Mouse (Mus musculus): ENCODE results near the gene Hyls1.
"Not testable (repeated sequence)": the region's sequence is repeated elsewhere in the genome, so short reads cannot be mapped to it uniquely, and the experiment has no call there.

Hyls1 gene

GRCm38 (mm10) chr9:35569571-35570534 is at the start of gene Hyls1, which contains the start of gene Pate2:
Gene Hyls1, minus strand, starts transcription at chr9:35570398.
Gene Pate2, plus strand, starts transcription at chr9:35570284.
- peak; percentile 91 to 96 for DNase-seq

DNA sequence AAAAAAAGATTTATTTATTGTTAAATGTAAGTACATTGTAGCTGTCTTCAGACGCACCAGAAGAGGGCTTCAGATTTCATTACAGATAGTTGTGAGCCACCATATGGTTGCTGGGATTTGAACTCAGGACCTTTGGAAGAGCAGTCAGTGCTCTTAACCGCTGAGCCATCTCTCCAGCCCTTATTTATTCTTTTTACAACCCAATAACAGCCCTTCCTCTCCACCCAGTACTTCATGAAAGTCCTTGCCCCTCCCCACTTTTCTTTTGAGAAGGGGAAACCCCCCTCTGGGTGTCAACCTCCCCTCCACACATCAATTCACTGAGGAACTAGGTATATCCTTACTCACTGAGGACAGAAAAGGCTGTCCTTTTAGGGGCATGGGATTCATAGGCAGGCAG is 46.6 kb upstream of the Hyls1 start:
- DNase-seq, result not testable (repeated sequence)

- DNase-seq, result no peak
Observed at GRCm38 (mm10) chr9:35614005-35614404, 43.8 kb upstream of the Hyls1 start.

GRCm38 (mm10) chr9:35611841-35612240 is 41.6 kb upstream of the Hyls1 start, which contains the start of gene Pate4:
Gene Pate4, minus strand, starts transcription at chr9:35611941.
- no peak for DNase-seq

- no peak for DNase-seq
Observed at GRCm38 (mm10) chr9:35607647-35608405, 37.6 kb upstream of the Hyls1 start.

DNA sequence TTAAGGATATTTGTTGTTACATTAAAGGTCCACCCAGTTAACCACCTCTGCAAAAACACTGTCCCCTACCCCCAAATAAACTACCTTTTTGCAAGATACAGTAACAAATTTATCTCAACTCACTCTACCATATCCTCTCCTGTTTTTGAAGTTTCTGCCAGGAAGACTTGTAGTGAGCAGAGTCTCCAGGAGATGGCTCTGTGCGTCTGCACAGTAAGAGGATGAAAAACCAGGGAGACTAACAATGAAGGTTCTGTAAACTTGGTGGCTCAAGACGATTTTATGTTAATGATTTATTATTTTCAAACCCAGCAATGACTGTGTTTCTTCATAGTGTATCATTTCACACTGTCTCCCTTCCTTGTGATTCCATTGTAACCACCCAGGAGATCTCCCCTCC is 22.7 kb upstream of the Hyls1 start:
- no peak for DNase-seq

GRCm38 (mm10) chr9:35587674-35588073 is 17.5 kb upstream of the Hyls1 start:
- DNase-seq, result no peak

DNA sequence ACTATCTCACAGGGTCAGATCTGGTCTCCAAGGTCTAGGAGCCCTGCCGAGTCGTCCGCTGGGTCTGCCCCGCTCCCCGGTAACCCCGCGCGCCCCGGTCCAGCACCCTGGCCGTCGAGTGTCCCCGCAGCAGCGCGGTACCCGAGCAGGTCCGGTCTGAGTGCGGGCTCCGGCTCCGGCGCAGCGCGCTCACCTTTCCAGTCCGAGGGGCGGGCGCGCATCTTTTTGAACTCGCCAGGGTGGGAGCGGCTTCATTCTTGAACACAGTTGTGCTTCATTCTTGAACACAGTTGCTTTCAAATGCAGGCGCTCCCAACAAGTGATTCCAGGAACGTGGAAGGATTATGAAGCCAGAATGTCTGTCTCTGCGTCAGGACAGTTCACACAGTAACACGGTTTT is 4.2 kb upstream of the Hyls1 start:
- no peak for DNase-seq

- DNase-seq, result no peak
Observed at GRCm38 (mm10) chr9:35570663-35571062, 465 bp upstream of the Hyls1 start.

DNA sequence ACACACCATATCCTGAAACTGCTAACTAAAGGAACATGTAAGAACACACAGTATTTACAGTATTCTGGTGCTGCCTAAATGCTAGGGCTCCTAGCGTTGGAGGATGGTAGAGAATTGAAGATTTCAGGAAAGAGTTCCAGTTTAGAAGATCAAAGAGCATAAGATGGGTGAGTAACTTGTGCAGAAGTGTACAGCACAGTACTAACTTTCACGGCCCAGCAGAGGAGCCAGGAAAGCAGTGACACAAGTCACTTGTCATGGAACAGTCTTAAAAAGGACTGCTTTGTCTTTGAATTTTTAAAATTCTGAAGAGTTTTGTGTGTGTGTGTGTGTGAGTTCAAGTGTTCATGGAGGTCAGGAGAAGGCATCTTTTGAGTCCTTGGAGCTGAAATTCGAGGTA is 2.2 kb downstream of the Hyls1 start:
- DNase-seq, result no peak

GRCm38 (mm10) chr9:35564536-35565240 is 5.5 kb downstream of the Hyls1 start:
- no peak for DNase-seq

DNA sequence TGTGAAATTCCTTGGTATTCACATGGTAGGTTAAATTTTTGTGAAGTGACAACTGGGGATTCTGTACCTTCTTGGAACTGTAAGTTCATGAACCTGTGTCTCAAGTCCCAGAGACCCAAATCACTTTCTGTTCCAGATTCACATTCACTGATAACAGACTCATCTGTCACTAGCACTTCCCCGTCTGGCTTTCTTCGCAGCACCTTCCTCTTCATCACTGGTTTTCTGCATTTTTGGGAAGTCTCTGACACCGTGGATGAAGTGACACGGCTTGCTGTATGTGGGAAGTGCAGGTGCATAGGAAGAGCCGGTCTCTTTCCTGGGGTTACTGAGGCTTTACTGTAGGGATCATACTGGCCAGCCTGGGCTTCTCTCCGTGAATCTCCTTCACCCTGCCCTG is 8.6 kb downstream of the Hyls1 start:
- DNase-seq, result no peak

- no peak for DNase-seq
Observed at GRCm38 (mm10) chr9:35561076-35561475, 9.1 kb downstream of the Hyls1 start.

DNA sequence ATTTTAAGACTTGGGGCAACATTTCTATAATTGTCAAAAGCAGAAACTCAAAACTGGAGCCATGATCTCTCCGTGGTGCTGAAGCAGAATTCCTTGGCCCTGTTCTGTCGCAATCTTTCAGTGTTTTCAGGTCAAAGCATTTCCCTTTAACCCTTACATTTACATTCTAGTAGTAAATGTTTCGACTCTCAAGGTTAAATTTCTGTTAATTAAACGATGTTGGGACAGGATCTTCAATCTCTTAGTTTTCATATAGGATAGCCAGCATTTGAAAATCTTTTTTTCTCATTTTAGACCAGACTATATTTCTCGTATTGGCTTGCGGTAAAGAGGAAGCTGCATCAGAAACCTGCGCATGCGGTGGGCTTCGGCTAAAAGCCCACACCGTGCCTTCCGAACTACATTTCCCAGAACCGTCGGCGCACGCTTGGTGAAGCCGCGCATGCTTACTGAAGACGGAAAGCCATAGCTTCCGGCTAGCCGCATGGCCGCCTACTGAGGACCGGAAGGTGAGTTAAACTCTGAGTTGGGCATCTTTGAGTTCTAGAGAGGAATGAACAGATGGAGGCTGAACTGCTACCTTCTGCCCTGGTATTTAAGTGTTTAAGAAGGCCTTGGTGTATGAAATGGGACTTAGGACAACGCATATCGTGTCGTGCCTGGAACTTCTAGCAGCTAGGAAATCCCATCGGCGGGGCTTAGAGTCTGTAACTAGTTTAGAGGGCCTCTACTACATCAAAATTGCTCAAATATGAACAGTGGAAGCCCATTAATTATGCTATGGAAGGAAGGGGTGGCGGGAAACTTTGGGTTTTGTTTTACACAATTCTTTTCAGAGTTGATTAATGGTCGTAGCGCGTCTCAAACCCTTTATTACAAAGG is 10.9 kb downstream of the Hyls1 start:
- DNase-seq, result peak; percentile 72 to 80

DNA sequence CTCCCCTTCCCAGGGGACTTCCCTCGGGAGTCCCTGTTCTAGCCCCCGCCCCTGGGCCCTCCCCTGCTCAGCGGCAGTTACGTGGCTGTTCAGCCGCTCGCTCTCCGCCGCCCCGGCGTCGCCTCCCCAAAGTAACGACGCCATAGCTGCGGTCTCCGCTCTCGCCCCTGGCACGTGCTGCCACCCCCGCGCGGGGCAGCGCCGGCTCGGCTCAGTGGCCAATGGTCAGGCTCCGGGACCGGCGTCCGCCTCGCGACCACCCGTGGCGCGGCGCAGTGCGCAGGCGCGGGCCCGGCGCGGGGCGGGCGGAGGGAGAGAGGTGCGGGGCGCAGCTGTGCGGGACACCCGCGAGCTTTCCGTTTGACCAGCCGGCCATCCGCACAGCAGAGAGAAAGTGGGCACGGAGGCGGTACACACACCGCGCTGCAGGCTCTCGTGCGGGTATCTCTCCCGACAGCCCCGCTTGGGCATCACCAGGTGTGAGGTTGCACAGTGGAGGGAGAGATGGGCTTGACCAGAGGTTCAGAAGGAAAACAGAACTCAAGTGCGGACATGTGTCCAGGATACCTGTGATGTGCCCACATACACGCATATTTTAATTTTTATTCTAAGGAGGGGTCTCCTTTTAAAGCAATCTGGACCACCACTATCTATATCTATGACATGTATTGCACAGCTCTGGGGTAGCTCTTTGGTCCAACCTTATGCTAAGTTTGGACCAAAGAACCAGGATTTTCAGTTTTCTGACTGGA is 11.8 kb downstream of the Hyls1 start, which contains the start of the genes Ddx25 and Pus3:
Gene Ddx25, minus strand, starts transcription at position 272 of the 752 bp plus-strand sequence.
Gene Pus3, plus strand, starts transcription at position 339 of the 752 bp plus-strand sequence.
- peak; percentile 27 to 32 for DNase-seq

GRCm38 (mm10) chr9:35556494-35557102 is 13.6 kb downstream of the Hyls1 start:
- no peak for DNase-seq

GRCm38 (mm10) chr9:35548455-35548854 is 21.7 kb downstream of the Hyls1 start:
- no peak for DNase-seq

DNA sequence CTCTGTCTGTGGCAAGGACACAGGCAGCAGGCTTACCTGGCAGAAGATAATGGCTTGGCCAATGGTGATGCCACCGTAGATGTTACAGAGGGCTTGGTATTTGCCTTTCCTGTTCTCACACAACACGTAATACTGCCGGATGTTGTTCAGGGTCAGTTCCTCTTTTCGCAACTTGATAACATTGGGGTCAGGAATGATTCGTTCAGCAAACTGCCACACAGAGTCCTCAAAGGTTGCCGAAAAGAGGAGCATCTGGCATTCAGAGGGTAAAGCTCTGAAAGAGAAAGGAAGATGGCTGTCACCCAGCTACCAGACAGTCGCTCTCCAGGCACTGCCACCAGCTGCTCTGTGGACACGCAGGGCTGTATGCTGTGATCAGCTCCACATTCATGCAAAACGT is 23.5 kb downstream of the Hyls1 start:
- DNase-seq, result no peak

- no peak for DNase-seq
Observed at GRCm38 (mm10) chr9:35545704-35546103, 24.5 kb downstream of the Hyls1 start.

DNA sequence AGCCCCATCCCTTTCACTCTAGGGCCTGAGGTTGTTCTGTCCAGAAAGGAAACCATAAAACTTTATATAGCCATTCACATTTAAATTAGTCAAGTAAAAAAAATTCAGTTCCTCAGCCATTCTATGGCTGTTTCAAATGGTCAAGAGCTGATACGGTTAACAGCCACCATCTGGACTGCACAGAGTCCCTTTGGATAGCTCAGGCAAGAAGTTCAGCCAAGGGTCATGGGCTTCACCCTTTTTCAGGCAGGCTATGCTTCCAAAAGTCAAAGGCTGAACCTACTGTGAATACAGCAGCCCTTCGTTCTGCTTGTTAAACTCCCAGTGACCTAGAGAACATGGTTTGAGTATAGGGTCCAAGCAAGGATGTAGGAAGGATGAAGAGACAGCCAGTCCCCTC is 25.5 kb downstream of the Hyls1 start:
- no peak for DNase-seq
